Mouse (Mus musculus): ENCODE results near the gene 2010106E10Rik.

Gene 2010106E10Rik

DNA sequence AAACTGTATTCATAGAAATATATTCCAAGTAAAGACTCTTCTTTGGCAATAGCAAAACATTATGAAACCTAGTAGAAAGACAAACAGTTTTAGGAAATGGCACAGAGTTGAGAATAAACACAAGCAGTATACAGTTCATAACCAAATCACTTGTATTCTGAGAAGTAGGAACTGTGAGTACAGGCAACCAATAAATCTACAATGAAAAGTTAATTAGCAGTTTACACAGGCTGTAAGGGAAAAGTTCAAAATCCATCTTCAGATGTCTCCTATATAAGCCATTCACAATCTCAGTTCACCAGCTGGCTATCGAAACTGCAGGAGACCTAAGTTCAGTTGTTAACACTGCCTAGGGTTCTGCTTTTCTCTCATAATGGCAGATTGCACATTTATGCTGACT is at the start of gene 2010106E10Rik:
TSS of gene 2010106E10Rik (plus strand) at position 301 of the 400 bp plus-strand sequence.
- no peak for DNase-seq (ENCODE audit: low read depth, low spot score)

DNA sequence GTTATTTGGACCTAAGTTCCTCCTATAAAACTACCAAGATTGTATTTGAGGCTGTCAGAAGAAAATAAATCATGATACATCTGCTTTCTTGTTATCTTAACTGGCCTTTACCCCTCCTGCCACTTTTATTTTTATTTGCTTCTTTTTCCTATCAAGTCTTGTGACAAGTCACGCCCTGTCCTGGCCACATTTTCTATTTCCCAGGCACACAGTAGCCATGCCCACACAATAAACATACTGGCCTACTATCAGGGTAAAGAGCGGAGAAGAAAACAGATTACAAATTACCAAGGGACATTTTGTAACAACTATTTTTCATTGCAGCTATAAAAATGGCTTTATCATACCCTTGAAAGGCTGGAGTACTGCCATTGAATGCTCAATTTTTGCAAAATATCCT is 10.6 kb downstream of the 2010106E10Rik start:
- DNase-seq (ENCODE audit: low read depth, low spot score), result no peak

DNA sequence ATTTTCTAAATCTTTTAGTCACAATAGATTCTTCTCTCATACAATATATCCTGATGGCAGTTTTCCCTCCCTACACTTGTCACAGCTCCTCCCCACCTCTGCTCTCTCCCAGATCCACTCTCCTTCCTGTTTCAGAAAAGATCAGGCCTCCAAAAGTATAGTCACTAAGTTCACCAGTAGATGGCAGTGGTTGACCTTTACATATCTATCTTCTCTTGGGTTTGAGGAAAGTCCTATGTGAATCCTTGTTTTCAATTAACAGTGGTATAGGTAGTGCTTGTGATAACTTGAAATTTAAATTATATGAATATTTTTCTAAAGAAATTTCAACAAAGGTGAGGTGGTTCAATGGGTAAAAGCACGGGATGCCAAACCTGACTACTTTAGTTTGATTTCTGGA is 29.7 kb downstream of the 2010106E10Rik start:
- DNase-seq (ENCODE audit: low read depth, low spot score), result peak; percentile 23

DNA sequence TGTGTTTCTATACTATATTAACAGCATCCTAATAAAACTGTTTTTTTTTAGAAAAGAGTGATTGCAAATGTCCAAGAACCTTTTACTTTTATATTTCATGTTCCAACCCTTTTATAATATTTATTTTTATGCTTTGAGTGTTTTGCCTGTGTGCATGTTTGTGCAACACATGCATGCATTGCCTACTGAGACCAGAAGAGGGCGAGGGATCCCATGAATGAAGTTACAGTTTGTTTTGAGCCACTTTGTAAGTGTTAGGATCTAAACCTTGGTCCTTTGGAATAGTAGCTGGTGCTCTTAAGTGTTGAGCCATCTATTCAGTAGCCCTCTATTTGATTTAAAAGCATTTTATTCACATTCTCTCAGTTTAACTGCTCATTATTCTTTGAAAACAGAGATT is 48.0 kb downstream of the 2010106E10Rik start:
- no peak for DNase-seq (ENCODE audit: low read depth, low spot score)

DNA sequence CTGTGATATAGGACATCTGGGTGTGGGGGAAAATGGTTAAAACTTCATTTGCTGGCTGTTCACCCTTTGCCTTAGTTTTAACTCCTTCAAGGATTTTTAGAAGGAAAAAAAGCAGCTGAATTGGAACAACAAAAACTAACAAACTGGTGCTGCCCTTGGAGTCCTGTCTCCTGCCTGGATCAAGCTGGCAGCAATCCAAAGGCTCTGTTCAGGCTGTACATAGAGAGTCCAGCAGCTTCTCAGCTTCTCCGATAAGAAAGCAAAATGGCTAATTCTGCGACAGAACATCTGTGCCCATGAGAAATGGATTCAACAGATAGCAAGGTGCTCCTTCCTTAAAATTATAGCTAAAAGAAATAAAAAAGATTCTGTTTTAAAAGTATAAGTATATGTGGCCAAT is 72.6 kb downstream of the 2010106E10Rik start:
- no peak for DNase-seq (ENCODE audit: low read depth, low spot score)

DNA sequence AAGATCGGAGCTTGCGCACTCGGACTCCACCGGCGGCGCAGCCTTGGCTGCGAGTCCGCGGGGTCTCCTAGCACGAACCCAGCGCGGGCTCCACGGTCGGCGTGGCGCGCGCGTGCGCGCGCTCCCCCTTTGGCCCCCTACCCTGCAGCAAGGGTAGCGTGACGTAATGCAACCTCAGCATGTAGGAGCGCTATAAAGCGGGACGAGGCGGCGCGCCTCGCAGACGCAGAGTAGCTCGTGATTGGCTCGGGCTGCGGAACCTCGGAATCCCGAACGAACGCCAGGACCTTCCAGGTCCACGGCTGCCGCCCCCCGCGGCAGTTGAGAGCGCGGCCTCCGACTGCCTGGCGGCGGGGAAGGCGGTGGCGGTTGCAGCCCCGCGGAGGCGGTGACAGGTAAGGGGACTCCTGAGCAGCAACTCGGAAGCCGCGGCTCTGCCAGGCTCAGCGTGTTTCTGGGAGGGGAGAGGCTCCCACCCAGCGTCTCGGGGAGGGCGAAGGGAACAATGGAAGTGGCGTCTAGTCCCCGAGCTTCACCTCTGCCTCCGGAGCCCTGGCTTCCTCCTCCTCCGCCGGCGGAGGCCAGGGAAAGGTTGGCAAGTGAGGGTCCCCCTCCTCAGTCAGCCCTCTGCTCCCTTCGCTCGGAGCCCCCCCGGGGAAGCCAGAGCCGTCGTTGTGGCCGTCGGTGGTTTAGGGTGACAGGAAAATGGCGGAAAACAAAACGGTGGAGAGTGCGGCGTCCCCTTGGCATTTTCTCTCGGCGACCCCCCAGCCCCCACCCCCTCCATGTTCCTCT is 105.6 kb downstream of the 2010106E10Rik start, which contains the start of gene Zfp711:
TSS of gene Zfp711 (plus strand) at position 16 of the 795 bp plus-strand sequence.
- DNase-seq (ENCODE audit: low read depth, low spot score), result peak; percentile 80

DNA sequence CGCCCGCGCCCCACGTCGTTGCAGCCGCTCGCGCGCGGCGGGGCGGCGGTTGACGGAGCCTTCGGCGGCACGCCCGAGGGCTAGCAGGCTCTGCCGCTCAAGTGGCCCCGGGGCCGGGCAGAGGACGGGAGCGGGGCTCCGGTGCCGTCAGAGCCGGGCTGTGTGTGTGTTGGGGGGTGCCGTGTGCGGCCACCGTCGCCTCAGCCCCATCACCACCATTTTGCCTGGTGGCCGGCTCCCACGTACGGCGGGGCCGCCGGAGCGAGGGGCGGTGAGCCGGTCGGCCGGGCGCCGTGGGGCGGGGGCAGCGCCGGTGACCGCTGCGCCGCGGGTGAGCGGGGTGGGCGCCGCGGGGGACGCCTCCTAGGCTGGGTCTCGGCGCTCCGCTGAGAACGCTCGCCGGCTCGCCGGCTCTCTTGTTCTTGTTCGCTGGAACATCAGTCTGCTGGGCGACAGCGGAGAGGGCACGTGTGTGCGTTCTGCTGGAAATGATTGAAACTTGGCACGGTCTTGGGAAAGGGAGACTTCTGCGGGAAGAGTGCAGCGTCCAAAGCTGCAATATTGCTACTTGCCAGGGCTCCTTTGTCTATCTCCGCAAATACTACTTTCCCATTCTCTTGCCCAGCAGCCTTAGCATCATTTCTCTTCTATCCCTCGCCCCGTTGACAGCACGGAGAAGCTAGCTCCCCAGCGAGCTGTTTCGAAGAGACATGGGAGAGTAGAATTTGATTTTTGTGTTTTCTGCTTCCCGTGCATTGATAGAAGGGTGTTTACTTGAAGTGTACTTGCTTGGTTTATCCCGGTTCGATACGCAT is 106.4 kb downstream of the 2010106E10Rik start:
- DNase-seq (ENCODE audit: low read depth, low spot score), result no peak
